Mouse (Mus musculus) C2C12 (cell line): ENCODE measurements around the gene Dnajb13. TPM values are rescaled to one million over a fixed set of nuclear protein-coding genes. Genes with fewer than 3 reads are reported as not detected.

Source experiments
- H3K27me3 ChIP-seq: one replicate; pipeline ENCODE4 v1.6.1; 2011; ENCODE audit not compliant: control insufficient read depth, insufficient read depth, insufficient read length
- H3K36me3 ChIP-seq: one replicate; pipeline ENCODE4 v1.6.1; 2011; ENCODE audit not compliant: control insufficient read depth, insufficient read depth
- H3K4me3 ChIP-seq: one replicate; pipeline ENCODE4 v1.5.1; 2011; ENCODE audit warnings: mild to moderate bottlenecking, control low read depth; ENCODE audit not compliant: poor library complexity, insufficient read depth, severe bottlenecking
- H3K79me2 ChIP-seq: one replicate; pipeline ENCODE4 v1.6.1; 2011; ENCODE audit not compliant: control insufficient read depth, insufficient read depth
- H3K79me3 ChIP-seq: one replicate; pipeline ENCODE4 v1.6.1; 2011; ENCODE audit warnings: low read depth, control low read depth
- H3ac ChIP-seq: one replicate; pipeline ENCODE3; 2011; ENCODE audit warnings: low read depth; ENCODE audit not compliant: control insufficient read depth, insufficient read length
- CEBPB ChIP-seq: IDR thresholded peaks from one replicate; pipeline ENCODE4 v1.6.1; 2011; ENCODE audit warnings: low read depth, mild to moderate bottlenecking, control low read depth, moderate library complexity
- CTCF ChIP-seq: IDR thresholded peaks from one replicate; pipeline ENCODE4 v1.5.1; 2011; ENCODE audit not compliant: control insufficient read depth, insufficient read depth, insufficient read length
- FOSL1 ChIP-seq: IDR thresholded peaks from one replicate; pipeline ENCODE4 v1.8.0; 2011; ENCODE audit warnings: mild to moderate bottlenecking, low read length; ENCODE audit not compliant: poor library complexity, insufficient read depth, severe bottlenecking
- MAX ChIP-seq: IDR thresholded peaks from one replicate; pipeline ENCODE4 v1.6.1; 2011; ENCODE audit warnings: mild to moderate bottlenecking, control low read depth
- MYOD1 ChIP-seq: IDR thresholded peaks from one replicate; pipeline ENCODE4 v1.6.1; 2011; ENCODE audit warnings: low read depth; ENCODE audit not compliant: control insufficient read depth, insufficient read length
- MYOG ChIP-seq: IDR thresholded peaks from one replicate; pipeline ENCODE4 v1.6.1; 2011; ENCODE audit not compliant: control insufficient read depth, insufficient read length; ENCODE audit errors: extremely low read depth
- USF1 ChIP-seq: IDR thresholded peaks from one replicate; pipeline ENCODE4 v1.6.1; 2011; ENCODE audit warnings: low read depth, mild to moderate bottlenecking, control low read depth, moderate library complexity
- polyA plus RNA-seq: library from polyadenylated mRNA; unstranded; fragments of >200 nt; fragmentation: generic; extraction: Trizol; gene quantifications from one replicate; pipeline ENCODE4 v1.2.1, GENCODE M21; 2012; ENCODE audit warnings: missing spikeins

The Dnajb13 gene
- polyA plus RNA-seq, 1 experiment, result 0.07 TPM

DNA sequence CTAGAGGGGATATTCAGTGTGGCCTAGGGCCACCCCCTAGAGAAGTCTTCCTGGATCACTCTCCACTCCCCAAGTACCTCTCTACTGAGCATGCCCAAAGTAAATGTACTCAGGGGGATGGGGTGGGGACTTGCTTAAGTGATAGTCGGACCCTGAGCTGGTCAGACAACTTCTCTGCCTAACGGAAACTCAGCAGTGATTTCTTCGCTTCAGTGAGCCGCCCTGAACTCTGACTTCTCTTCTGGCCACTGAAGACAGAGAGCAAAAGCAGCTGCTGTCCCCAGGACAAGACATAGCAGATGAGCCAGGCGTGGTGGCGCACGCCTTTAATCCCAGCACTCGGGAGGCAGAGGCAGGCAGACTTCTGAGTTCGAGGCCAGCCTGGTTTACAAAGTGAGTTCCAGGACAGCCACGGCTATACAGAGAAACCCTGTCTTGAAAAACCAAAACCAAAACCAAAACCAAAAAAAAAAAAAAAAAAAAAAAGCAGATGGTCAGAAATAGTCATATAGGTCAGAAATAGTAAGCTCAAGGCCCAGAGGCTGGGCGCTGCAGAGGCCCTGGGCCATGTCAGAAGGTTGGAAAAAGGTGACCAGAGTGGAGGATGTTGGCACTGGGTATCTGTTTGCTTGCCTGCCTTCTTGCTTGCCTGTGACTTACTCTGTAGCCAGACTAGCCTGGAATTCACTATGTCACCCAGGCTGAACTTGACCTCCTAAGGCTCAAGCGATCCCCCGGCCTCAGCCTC, 9.8 kb downstream of the Dnajb13 start:
- H3K36me3 ChIP-seq, result no peaks in the 10 kb centered on the region
- no peaks in the 10 kb centered on the region for H3K79me3 ChIP-seq
- H3K4me3 ChIP-seq, result no peak overlapping the region
- no peaks in the 10 kb centered on the region for H3K79me2 ChIP-seq
- no peak overlapping the region for H3ac ChIP-seq
- TF ChIP-seq MYOG (no peak), MYOD1 (no peak), FOSL1 (no peak), CEBPB (no peak), MAX (no peak), USF1 (no peak), CTCF (no peak)
- H3K27me3 ChIP-seq, result peaks cover 6% of the 10 kb centered on the region

- Histone ChIP-seq H3K36me3 (no peaks in the 10 kb centered on the region), H3K4me3 (no peak overlapping the region), H3K27me3 (peaks cover 6% of the 10 kb centered on the region), H3ac (no peak overlapping the region), H3K79me3 (no peaks in the 10 kb centered on the region), H3K79me2 (no peaks in the 10 kb centered on the region)
- TF ChIP-seq CTCF, result no peak
- no peak for TF ChIP-seq MYOG
- no peak for TF ChIP-seq MAX
Measured at GRCm38 (mm10) chr7:100503076-100503475, 11.7 kb downstream of the Dnajb13 start.

DNA sequence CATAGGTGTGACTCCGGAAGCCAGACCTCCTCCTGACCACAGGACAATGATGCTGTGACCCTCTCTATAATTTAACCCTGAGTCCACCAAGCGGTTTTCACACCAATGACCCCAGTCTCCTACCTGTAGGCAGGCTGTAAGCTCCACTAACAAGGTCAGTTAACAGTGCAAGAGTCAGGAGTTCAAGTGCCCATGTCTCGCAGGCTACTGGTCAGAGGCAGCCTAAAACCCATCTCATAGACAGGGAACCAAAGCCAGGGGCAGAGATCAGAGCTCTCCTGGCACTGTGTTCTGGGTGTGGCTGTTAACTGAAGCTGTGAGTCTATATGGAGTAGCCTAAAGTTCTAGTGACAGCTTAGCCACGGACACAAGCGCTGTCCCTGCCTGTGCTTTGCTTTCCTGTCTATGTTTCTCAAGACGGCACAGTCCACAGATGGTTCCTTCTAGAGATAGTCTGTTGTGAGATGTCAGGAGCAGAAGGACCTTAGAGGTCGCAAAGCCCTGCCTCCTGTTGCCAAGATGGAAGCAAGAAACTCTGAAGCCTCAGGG, 12.3 kb downstream of the Dnajb13 start:
- Histone ChIP-seq H3K4me3 (no peak overlapping the region), H3K79me3 (no peaks in the 10 kb centered on the region), H3K79me2 (no peaks in the 10 kb centered on the region), H3K36me3 (no peaks in the 10 kb centered on the region), H3ac (no peak overlapping the region), H3K27me3 (peaks cover 6% of the 10 kb centered on the region)
- TF ChIP-seq MAX (no peak), MYOD1 (no peak), CTCF (no peak), CEBPB (no peak), MYOG (no peak), USF1 (no peak), FOSL1 (no peak)

GRCm38 (mm10) chr7:100501844-100502373, 12.9 kb downstream of the Dnajb13 start:
- no peak for TF ChIP-seq CTCF
- no peak for TF ChIP-seq FOSL1
- no peak for TF ChIP-seq MYOG
- Histone ChIP-seq H3K79me3 (no peaks in the 10 kb centered on the region), H3K36me3 (no peaks in the 10 kb centered on the region), H3ac (no peak overlapping the region), H3K27me3 (peaks cover 6% of the 10 kb centered on the region), H3K79me2 (no peaks in the 10 kb centered on the region), H3K4me3 (no peak overlapping the region)

- TF ChIP-seq USF1 (no peak), MYOG (no peak), CTCF (no peak), MAX (no peak), FOSL1 (no peak)
- no peak overlapping the region for H3ac ChIP-seq
- H3K79me3 ChIP-seq, result no peaks in the 10 kb centered on the region
- peaks cover 6% of the 10 kb centered on the region for H3K27me3 ChIP-seq
- H3K36me3 ChIP-seq, result no peaks in the 10 kb centered on the region
- H3K79me2 ChIP-seq, result no peaks in the 10 kb centered on the region
- no peak overlapping the region for H3K4me3 ChIP-seq
Measured at GRCm38 (mm10) chr7:100501027-100501843, 13.5 kb downstream of the Dnajb13 start.
